Mouse (Mus musculus) lung, postnatal 0 days (tissue): ENCODE measurements around the gene Cask. TPM values are rescaled to one million over a fixed set of nuclear protein-coding genes. Genes with fewer than 3 reads are reported as not detected.

Source experiments
- ATAC-seq: fragments of 200-750 bp; cut with Nextera tagmentation; 2 replicates; pipeline ENCODE4 v1.8.0; 2017; ENCODE audit warnings: moderate library complexity
- DNase-seq: peaks from one replicate; pipeline ENCODE4 v3.0.0-alpha.2; 2016; ENCODE audit warnings: low spot score
- H3K27ac ChIP-seq: fragments of 300-500 bp; sonication (generic); 2 replicates; pipeline ENCODE4 v1.5.1; 2014; ENCODE audit warnings: antibody characterized with exemption, mild to moderate bottlenecking, low read length, mixed read lengths
- H3K27me3 ChIP-seq: fragments of 300-500 bp; sonication (generic); replicated peaks from 2 replicates; pipeline ENCODE4 v1.6.1; 2014; ENCODE audit warnings: low read length, mixed read lengths; ENCODE audit not compliant: insufficient read depth
- H3K36me3 ChIP-seq: fragments of 300-500 bp; sonication (generic); 2 replicates; pipeline ENCODE4 v1.6.1; 2014; ENCODE audit warnings: low read length, mixed read lengths; ENCODE audit not compliant: insufficient read depth
- H3K4me1 ChIP-seq: fragments of 300-500 bp; sonication (generic); 2 replicates; pipeline ENCODE4 v1.6.1; 2014; ENCODE audit warnings: antibody characterized with exemption, low read depth, low read length, mixed read lengths; ENCODE audit not compliant: insufficient read depth
- H3K4me2 ChIP-seq: fragments of 300-500 bp; sonication (generic); replicated peaks from 2 replicates; pipeline ENCODE4 v1.6.1; 2014; ENCODE audit warnings: low read depth, mild to moderate bottlenecking, low read length, moderate library complexity, mixed read lengths
- H3K4me3 ChIP-seq: fragments of 300-500 bp; sonication (generic); 2 replicates; pipeline ENCODE4 v1.5.1; 2014; ENCODE audit warnings: low read depth, low read length
- H3K9ac ChIP-seq: fragments of 300-500 bp; sonication (generic); replicated peaks from 2 replicates; pipeline ENCODE4 v1.6.1; 2014; ENCODE audit warnings: low read depth, mild to moderate bottlenecking
- H3K9me3 ChIP-seq: fragments of 300-500 bp; sonication (generic); 2 replicates; pipeline ENCODE4 v1.6.1; 2016; ENCODE audit warnings: low read length, mixed read lengths
- CTCF ChIP-seq: IDR thresholded peaks from 2 replicates; pipeline ENCODE4 v1.5.1; 2016; ENCODE audit warnings: antibody characterized with exemption, mild to moderate bottlenecking
- EP300 ChIP-seq: IDR thresholded peaks from 2 replicates; pipeline ENCODE4 v1.6.1; 2016; ENCODE audit warnings: antibody characterized with exemption, mild to moderate bottlenecking, control low read depth
- WGBS: fragments of 180-500 bp; shearing (Covaris S2); extraction: QIAGEN DNeasy Blood & Tissue Kit; methylation state at CpG from one replicate; pipeline ENCODE4 v1.1.7; 2014; 5-methylcytosine and 5-hydroxymethylcytosine counted together
- polyA plus RNA-seq: library from polyadenylated mRNA; unstranded; fragments of >200 nt; fragmentation: Nextera tagmentation; extraction: Ambion mirVana; gene quantifications from 2 replicates; pipeline ENCODE4 v1.2.1, GENCODE M21; 2015

The Cask gene
- polyA plus RNA-seq, 1 experiment from 2014 or later = 10.3 TPM

DNA sequence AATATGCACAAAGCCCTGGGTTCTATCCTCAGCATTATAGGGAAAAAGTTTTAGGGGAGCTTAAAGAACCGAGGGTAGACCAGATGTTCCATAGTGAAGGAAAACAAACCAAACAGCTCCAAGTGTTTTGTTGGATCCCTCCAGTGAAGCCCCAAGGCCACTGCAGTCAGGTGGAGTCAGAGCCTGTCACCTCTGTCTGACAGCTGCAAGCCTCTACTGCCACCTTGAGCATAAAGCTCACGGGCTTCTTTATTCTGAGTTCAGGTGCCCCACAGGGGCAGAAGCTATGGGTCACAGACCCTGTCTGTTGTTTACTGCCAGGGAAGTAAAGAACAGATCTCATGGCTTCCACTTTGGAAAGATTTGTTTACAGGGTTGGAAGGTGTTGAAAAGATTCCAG lies 338.0 kb downstream of the Cask start:
- H3K9ac ChIP-seq = no peak overlapping the region
- no peak overlapping the region for H3K27ac ChIP-seq
- 53% methylated on average over 2 of the region's 2 CpGs for WGBS
- no peak overlapping the region for H3K4me2 ChIP-seq
- TF ChIP-seq CTCF (peak; percentile 58), EP300 (no peak)
- ATAC-seq = peak; percentile 65; the same call in 1 of the 2 replicates
- no peaks in the 10 kb centered on the region for H3K36me3 ChIP-seq
- H3K4me3 ChIP-seq = no peak overlapping the region
- H3K27me3 ChIP-seq = no peaks in the 10 kb centered on the region
- no peaks in the 10 kb centered on the region for H3K4me1 ChIP-seq
- peak; percentile 35 for DNase-seq
- no peaks in the 10 kb centered on the region for H3K9me3 ChIP-seq

DNA sequence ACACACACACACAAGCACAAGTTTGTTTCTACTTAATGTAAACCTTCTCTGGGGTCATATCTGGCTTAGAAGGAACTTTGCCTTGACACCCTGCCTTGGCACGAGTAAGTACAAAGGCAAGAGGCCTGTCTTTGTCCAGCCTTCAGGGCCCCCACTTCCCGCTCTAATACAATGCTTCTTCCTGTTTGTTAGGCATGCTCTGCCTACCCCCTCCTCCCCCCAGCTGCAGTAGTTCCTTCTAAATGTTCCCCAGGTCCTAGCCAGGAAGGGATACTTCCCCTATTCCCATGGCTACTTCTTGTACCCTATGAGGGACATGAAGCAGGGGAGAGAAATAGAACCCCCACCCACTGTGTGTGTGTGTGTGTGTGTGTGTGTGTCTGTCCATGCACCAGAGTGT lies 344.8 kb downstream of the Cask start:
- no peak overlapping the region for H3K9ac ChIP-seq
- peak; percentile 67; the same call in 1 of the 2 replicates for TF ChIP-seq EP300
- TF ChIP-seq CTCF = no peak
- H3K4me1 ChIP-seq = no peaks in the 10 kb centered on the region
- peak; percentile 82 for ATAC-seq
- no peaks in the 10 kb centered on the region for H3K36me3 ChIP-seq
- peak; percentile 52 for DNase-seq
- no peaks in the 10 kb centered on the region for H3K27me3 ChIP-seq
- no peaks in the 10 kb centered on the region for H3K9me3 ChIP-seq
- H3K4me3 ChIP-seq = no peak overlapping the region
- peak overlapping the region; percentile 32; the same call in 1 of the 2 replicates for H3K27ac ChIP-seq
- 42% methylated on average over 2 of the region's 2 CpGs for WGBS
- no peak overlapping the region for H3K4me2 ChIP-seq

DNA sequence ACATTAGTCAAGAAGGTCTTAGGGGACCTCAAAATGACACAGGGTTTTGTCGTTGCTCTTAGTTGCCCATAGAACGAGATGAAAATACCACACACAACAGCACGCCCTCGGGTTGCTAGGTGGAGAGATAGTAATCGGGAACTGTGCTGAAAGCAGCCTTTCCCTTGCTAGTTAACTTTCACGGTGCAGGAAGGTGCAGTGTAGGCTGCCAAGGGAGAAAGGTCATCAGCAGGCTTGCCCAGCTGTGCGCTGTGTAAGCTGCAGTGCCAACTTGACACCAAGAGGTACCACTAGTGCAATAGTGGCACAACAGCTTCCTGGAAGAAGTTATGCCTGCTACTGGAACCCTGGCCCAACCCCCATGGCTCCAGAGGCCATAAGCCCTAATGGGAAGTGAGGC lies 346.8 kb downstream of the Cask start:
- no peak overlapping the region for H3K9ac ChIP-seq
- no peak overlapping the region for H3K4me3 ChIP-seq
- DNase-seq = no peak
- H3K36me3 ChIP-seq = no peaks in the 10 kb centered on the region
- no peak overlapping the region for H3K4me2 ChIP-seq
- no peaks in the 10 kb centered on the region for H3K27me3 ChIP-seq
- TF ChIP-seq EP300 (no peak), CTCF (no peak)
- H3K27ac ChIP-seq = no peak overlapping the region
- H3K4me1 ChIP-seq = no peaks in the 10 kb centered on the region
- no peak for ATAC-seq
- 86% methylated on average over 7 of the region's 7 CpGs for WGBS
- H3K9me3 ChIP-seq = no peaks in the 10 kb centered on the region

DNA sequence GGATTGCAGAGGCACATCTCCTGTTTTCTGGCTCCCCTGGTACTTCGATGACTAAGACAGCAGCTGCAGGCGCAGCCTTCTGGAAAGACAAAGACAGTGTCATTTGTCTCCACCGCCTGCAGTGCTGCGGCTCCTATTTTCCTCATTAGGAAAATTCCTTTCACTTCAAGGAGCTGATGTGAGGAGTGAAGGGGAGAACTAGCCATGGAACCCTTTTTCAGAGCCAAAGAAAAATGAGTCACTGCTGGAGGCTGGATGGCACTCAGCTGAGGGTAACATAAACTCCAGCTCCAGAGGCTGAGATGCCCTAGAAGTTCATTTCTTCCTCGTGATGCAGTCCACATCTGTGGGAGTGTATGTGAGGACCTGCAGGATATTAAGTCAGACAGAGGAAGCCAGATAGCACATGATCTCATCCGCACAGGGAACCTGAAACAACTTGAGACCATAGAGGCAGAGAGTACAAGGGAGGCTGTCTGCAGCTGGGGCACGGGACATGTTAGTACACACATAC lies 348.2 kb downstream of the Cask start:
- TF ChIP-seq CTCF (no peak), EP300 (no peak)
- Histone ChIP-seq H3K9me3 (no peaks in the 10 kb centered on the region), H3K27ac (no peak overlapping the region), H3K36me3 (no peaks in the 10 kb centered on the region), H3K27me3 (no peaks in the 10 kb centered on the region), H3K4me3 (no peak overlapping the region), H3K9ac (no peak overlapping the region), H3K4me1 (no peaks in the 10 kb centered on the region), H3K4me2 (no peak overlapping the region)
- WGBS = 54% methylated on average over 7 of the region's 7 CpGs
- no peak for DNase-seq
- peak; percentile 45 for ATAC-seq

DNA sequence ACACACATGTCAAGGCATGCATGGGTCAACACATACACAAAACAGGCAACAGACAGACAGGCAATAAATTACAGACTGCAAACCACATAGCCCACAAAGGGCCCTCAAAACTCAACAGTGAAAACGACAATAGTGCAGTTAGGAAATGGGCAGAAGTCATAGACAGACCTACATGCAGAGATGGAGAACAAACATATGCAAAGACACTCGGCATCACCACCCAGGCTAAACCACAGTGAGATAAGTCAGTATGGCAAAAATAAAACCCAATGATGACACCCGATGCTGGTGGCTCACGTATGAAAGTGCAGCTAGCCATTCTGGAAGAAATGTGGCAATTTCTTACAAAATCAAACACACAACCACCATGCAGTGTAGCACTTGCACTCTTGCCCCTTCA lies 350.9 kb downstream of the Cask start:
- Histone ChIP-seq H3K4me2 (no peak overlapping the region), H3K27me3 (no peaks in the 10 kb centered on the region), H3K9ac (no peak overlapping the region), H3K27ac (no peak overlapping the region), H3K36me3 (no peaks in the 10 kb centered on the region), H3K9me3 (no peaks in the 10 kb centered on the region), H3K4me3 (no peak overlapping the region), H3K4me1 (no peaks in the 10 kb centered on the region)
- TF ChIP-seq EP300 = no peak
- no peak for TF ChIP-seq CTCF
- DNase-seq (no peak), ATAC-seq (no peak)
- WGBS = 82% methylated on average over 4 of the region's 4 CpGs

DNA sequence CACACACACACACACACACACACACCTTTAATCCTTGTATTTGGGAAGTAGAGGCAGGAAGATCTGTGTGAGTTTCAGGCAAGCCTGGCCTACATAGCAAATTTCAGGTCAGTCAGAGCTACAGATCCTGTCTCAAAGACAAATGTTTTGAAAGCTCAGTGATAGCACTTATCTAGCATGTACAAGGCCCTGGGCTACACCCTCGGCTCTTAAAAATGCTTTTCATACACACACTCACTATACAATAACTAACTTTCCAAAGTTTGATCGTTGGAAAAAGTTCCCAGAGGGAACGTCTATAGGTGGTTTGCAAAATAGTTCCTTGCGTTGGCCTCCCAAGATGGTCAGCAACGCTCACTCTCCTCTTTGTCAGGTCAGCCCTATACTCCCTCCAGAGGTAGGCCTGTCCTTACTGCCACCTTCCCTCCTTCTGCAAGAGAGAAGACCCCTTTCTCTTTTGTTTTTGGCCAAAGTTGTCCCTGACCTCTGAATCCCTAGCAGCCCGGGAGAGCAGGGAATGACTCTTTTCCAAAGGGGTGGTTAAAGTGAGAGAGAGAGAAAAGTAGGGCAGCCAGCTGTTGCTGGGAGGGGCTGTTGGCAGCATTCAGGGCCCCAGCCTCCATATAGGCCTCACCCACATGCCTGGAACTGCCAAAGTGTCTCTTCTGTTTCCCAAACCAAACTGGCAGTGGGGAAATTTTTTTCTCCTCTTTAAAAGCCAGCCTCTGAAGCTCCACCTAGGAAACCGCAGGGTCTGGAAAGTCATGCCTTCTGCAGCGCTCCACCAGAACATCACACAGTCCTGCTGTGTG lies 356.1 kb downstream of the Cask start:
- ATAC-seq = peak; percentile 54
- no peak overlapping the region for H3K4me2 ChIP-seq
- DNase-seq = peak; percentile 47
- H3K27me3 ChIP-seq = no peaks in the 10 kb centered on the region
- H3K9ac ChIP-seq = no peak overlapping the region
- WGBS = 56% methylated on average over 8 of the region's 8 CpGs
- H3K9me3 ChIP-seq = no peaks in the 10 kb centered on the region
- TF ChIP-seq CTCF (no peak), EP300 (no peak)
- H3K4me3 ChIP-seq = no peak overlapping the region
- no peaks in the 10 kb centered on the region for H3K4me1 ChIP-seq
- no peaks in the 10 kb centered on the region for H3K36me3 ChIP-seq
- peak overlapping the region; percentile 20; the same call in 1 of the 2 replicates for H3K27ac ChIP-seq
